Mouse (Mus musculus) right cerebral cortex, postnatal 4 days (tissue): ENCODE measurements around the gene Top3b.
"Not testable (repeated sequence)": the region's sequence is repeated elsewhere in the genome, so short reads cannot be mapped to it uniquely, and the experiment has no call there.

Experiments used
- DNase-seq: peaks from one replicate; pipeline ENCODE4 v3.0.0-alpha.2; 2022

Top3b gene

GRCm38 (mm10) chr16:16870617-16871331 lies at the start of gene Top3b, which contains the start of gene Vpreb1:
Gene Top3b (plus strand): TSS chr16:16870736.
Gene Vpreb1 (minus strand): TSS chr16:16870843.
- DNase-seq = peak; percentile 86

- DNase-seq = no peak
Observed at GRCm38 (mm10) chr16:16825476-16825875, 45.1 kb upstream of the Top3b start.

- no peak for DNase-seq
Observed at GRCm38 (mm10) chr16:16826223-16826622, 44.3 kb upstream of the Top3b start.

- peak; percentile 71 for DNase-seq
Observed at GRCm38 (mm10) chr16:16828757-16829615, 41.5 kb upstream of the Top3b start, which contains the start of gene Spag6l. Gene Spag6l (minus strand): TSS chr16:16829456.

- DNase-seq = no peak
Observed at GRCm38 (mm10) chr16:16829671-16830070, 40.9 kb upstream of the Top3b start.

GRCm38 (mm10) chr16:16849196-16849595 lies 21.3 kb upstream of the Top3b start:
- no peak for DNase-seq

GRCm38 (mm10) chr16:16852411-16852810 lies 18.1 kb upstream of the Top3b start:
- no peak for DNase-seq

- peak; percentile 13 for DNase-seq
Observed at GRCm38 (mm10) chr16:16854836-16855235, 15.7 kb upstream of the Top3b start.

- no peak for DNase-seq
Observed at GRCm38 (mm10) chr16:16855541-16855940, 15.0 kb upstream of the Top3b start.

- not testable (repeated sequence) for DNase-seq
Observed at GRCm38 (mm10) chr16:16856054-16856453, 14.5 kb upstream of the Top3b start.

GRCm38 (mm10) chr16:16856731-16857476 lies 13.6 kb upstream of the Top3b start:
- no peak for DNase-seq

GRCm38 (mm10) chr16:16862288-16862687 lies 8.2 kb upstream of the Top3b start:
- no peak for DNase-seq

GRCm38 (mm10) chr16:16863978-16864377 lies 6.6 kb upstream of the Top3b start, which contains the start of gene Igll1:
Gene Igll1 (minus strand): TSS chr16:16863985.
- no peak for DNase-seq

GRCm38 (mm10) chr16:16865217-16865616 lies 5.3 kb upstream of the Top3b start:
- DNase-seq = no peak

- DNase-seq = no peak
Observed at GRCm38 (mm10) chr16:16865696-16866561, 4.6 kb upstream of the Top3b start.

GRCm38 (mm10) chr16:16870241-16870616 lies 307 bp upstream of the Top3b start:
- DNase-seq = no peak

GRCm38 (mm10) chr16:16879025-16879424 lies 8.5 kb downstream of the Top3b start:
- DNase-seq = no peak

- no peak for DNase-seq
Observed at GRCm38 (mm10) chr16:16888341-16888740, 17.8 kb downstream of the Top3b start.

GRCm38 (mm10) chr16:16892366-16892765 lies 21.8 kb downstream of the Top3b start:
- no peak for DNase-seq

GRCm38 (mm10) chr16:16896015-16896381 lies 25.5 kb downstream of the Top3b start:
- DNase-seq = no peak

GRCm38 (mm10) chr16:16896382-16897055 lies 26.0 kb downstream of the Top3b start, which contains the start of gene Ppm1f:
Gene Ppm1f (plus strand): TSS chr16:16896469.
- DNase-seq = peak; percentile 96
